Mouse (Mus musculus) limb, embryonic 12.5 days (tissue): ENCODE results near the gene Pam. TPM values are rescaled to one million over a fixed set of nuclear protein-coding genes. Genes with fewer than 3 reads are reported as not detected.

ENCODE experiments used
- ATAC-seq: fragments of 200-750 bp; cut with Nextera tagmentation; 2 replicates; pipeline ENCODE4 v1.8.0; 2017; ENCODE audit warnings: low read depth, moderate TSS enrichment; ENCODE audit not compliant: insufficient number of reproducible peaks, insufficient read depth, low FRiP score, low TSS enrichment
- H3K27ac ChIP-seq: fragments of 300-500 bp; sonication (generic); 2 replicates; pipeline ENCODE4 v1.5.1; 2016; ENCODE audit warnings: mild to moderate bottlenecking, moderate library complexity
- H3K27me3 ChIP-seq: fragments of 300-500 bp; sonication (generic); 2 replicates; pipeline ENCODE4 v1.6.1; 2016; ENCODE audit warnings: mild to moderate bottlenecking, moderate library complexity
- H3K36me3 ChIP-seq: fragments of 300-500 bp; sonication (generic); 2 replicates; pipeline ENCODE4 v1.6.1; 2016; ENCODE audit warnings: mild to moderate bottlenecking, moderate library complexity
- H3K4me1 ChIP-seq: fragments of 300-500 bp; sonication (generic); replicated peaks from 2 replicates; pipeline ENCODE4 v1.6.1; 2016
- H3K4me2 ChIP-seq: fragments of 300-500 bp; sonication (generic); 2 replicates; pipeline ENCODE4 v1.6.1; 2016; ENCODE audit warnings: mild to moderate bottlenecking, moderate library complexity
- H3K4me3 ChIP-seq: fragments of 300-500 bp; sonication (generic); replicated peaks from 2 replicates; pipeline ENCODE4 v1.5.1; 2016; ENCODE audit warnings: mild to moderate bottlenecking
- H3K9ac ChIP-seq: fragments of 300-500 bp; sonication (generic); replicated peaks from 2 replicates; pipeline ENCODE4 v1.6.1; 2016; ENCODE audit warnings: mild to moderate bottlenecking, moderate library complexity
- H3K9me3 ChIP-seq: fragments of 300-500 bp; sonication (generic); 2 replicates; pipeline ENCODE4 v1.6.1; 2016; ENCODE audit warnings: mild to moderate bottlenecking, moderate library complexity
- WGBS: fragments of 180-500 bp; shearing (Covaris S2); methylation state at CpG from one replicate; pipeline ENCODE4 v1.1.7; 2016; 5-methylcytosine and 5-hydroxymethylcytosine counted together
- polyA plus RNA-seq: library from polyadenylated mRNA; unstranded; fragments of >200 nt; fragmentation: Nextera tagmentation; extraction: Ambion mirVana; gene quantifications from 2 replicates; pipeline ENCODE4 v1.2.1, GENCODE M21; 2016

Pam gene
- polyA plus RNA-seq, 1 experiment from 2014 or later = 33.0 TPM

DNA sequence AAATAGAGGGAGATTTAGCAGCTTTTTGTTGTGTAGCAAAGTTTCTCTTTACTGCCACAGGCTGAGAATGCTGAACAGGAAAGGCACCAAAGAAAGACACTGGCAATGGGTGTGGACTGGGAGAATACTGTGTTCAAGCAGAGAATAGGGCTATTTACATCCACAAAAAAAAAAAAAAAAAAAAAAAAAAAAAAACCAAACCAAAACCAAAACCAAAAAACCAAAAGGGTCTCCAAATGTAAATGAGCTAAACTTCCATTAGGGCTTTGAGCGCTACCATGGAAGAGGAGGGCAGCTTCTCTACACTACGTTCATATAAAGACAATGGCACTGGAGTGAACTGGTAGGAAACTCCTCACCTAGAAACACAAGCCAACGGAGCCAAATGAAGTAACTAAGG, 274.2 kb downstream of the Pam start:
- WGBS = 91% methylated on average over 3 of the region's 3 CpGs
- no peaks in the 10 kb centered on the region for H3K9me3 ChIP-seq
- no peak overlapping the region for H3K9ac ChIP-seq
- no peaks in the 10 kb centered on the region for H3K4me1 ChIP-seq
- H3K36me3 ChIP-seq = no peaks in the 10 kb centered on the region
- no peak for ATAC-seq
- no peaks in the 10 kb centered on the region for H3K27me3 ChIP-seq
- no peak overlapping the region for H3K4me3 ChIP-seq
- H3K27ac ChIP-seq = no peak overlapping the region
- H3K4me2 ChIP-seq = no peak overlapping the region

DNA sequence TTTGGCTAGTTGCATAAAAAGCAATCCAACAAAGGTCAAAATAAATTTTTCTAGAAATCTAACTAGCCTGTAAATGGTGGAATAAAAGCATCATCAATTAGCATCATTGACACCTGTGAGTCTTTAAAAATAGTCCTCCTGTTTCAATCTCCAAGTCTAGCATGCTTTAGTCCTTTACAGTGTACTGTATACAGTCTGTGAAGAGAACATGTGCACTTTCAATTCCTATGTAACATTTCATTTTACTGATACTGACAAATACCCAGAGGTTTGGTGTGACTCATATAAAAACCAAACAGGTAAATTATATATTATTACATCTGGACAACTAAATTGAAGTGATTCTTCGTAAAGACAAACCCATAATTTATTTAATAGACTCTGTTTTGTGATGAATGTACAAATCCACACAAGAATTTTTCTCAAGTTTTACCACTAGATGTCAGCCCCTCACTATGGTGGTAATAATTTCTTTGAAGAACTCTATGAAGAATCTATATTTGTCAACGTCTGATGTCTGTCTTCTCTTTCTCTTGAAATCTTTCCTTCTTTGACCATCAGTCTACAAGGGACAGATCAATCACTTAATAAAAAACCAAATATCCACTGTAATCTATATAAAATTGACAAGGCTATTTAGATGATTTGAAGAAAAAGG, 286.1 kb downstream of the Pam start:
- ATAC-seq = no peak
- H3K9ac ChIP-seq = no peak overlapping the region
- no peaks in the 10 kb centered on the region for H3K36me3 ChIP-seq
- H3K27me3 ChIP-seq = no peaks in the 10 kb centered on the region
- H3K4me3 ChIP-seq = no peak overlapping the region
- no peak overlapping the region for H3K4me2 ChIP-seq
- H3K9me3 ChIP-seq = no peaks in the 10 kb centered on the region
- no peaks in the 10 kb centered on the region for H3K4me1 ChIP-seq
- no peak overlapping the region for H3K27ac ChIP-seq
- WGBS = 47% methylated on average over 2 of the region's 2 CpGs

DNA sequence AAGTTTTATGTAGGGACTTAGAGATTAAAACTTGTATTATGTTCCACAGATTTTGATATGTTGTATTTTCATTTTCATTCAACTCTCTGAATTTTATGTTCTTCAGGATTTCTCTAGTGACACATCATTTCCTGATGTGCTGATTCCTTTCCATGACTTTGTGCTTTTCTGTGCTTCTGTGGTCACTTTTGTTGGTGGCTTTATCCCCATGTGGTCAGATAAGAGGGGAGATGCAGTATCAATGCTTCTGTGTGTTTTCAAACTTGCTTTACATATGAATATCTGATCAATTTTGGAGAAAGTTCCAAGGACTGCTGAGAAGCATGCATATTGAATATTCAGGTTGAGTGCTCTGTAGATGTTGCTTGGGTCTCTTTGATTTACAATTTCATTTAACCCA, 290.9 kb downstream of the Pam start:
- Histone ChIP-seq H3K27me3 (no peaks in the 10 kb centered on the region), H3K4me3 (no peak overlapping the region), H3K4me2 (no peak overlapping the region), H3K4me1 (no peaks in the 10 kb centered on the region), H3K36me3 (no peaks in the 10 kb centered on the region), H3K27ac (no peak overlapping the region), H3K9ac (no peak overlapping the region), H3K9me3 (peaks cover 6% of the 10 kb centered on the region; the same call in 1 of the 2 replicates)
- no peak for ATAC-seq

DNA sequence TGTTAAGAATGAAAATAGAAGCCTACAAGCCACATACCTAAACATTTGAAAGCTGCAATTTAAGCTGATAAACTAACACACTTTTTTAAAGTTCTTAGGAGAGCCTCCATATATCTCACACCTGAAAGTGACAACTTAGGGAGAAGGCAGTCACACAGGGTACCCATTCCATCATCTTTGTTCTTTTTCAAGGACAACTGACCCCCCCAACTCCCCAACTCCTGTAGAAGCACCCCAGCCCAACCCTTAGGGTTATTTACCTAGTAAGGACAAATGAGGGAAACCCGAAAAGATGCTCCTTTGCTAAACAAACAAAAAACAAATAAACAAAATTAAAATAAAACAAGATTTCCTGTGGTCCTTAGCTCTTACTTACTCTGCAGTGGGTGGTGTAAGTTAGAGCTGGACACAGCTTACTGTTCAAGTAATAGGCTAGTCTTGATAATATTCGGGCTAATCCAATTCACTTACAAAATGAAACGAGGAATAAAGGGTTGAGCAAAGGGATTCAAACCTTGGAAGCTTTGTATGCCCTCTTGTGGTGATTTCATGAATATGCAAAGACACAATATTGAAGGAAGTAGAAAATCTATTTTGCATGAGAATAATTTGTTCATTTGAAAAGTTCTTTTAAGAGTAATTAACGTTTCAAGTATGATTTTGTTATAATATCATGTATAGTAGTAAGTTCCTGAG, 293.1 kb downstream of the Pam start:
- Histone ChIP-seq H3K9me3 (peaks cover 6% of the 10 kb centered on the region; the same call in 1 of the 2 replicates), H3K4me2 (no peak overlapping the region), H3K9ac (no peak overlapping the region), H3K27me3 (no peaks in the 10 kb centered on the region), H3K36me3 (no peaks in the 10 kb centered on the region), H3K27ac (no peak overlapping the region), H3K4me1 (no peaks in the 10 kb centered on the region), H3K4me3 (no peak overlapping the region)
- no peak for ATAC-seq
- WGBS = 57% methylated on average over 4 of the region's 4 CpGs

DNA sequence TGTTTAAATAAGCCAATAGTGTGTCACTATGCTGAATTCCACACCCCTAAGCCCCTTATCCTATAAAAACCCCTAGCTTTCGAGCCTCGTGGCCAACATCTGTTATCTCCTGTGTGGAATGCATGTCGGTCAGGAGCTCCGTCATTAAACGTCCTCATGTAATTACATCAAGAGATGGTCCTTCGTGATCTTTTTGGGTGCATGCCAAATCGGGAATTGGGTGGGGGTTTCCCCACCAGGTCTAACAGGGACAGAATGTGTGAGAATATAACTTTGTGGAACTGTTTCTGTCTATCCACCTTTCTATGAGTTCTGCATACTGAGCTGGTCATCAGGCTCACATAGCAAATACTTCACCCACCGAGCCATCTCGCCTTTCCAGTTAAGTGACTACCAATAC, 299.5 kb downstream of the Pam start:
- ATAC-seq = no peak
- 85% methylated on average over 9 of the region's 9 CpGs for WGBS
- Histone ChIP-seq H3K4me2 (no peak overlapping the region), H3K27me3 (no peaks in the 10 kb centered on the region), H3K9me3 (peaks cover 6% of the 10 kb centered on the region; the same call in 1 of the 2 replicates), H3K27ac (no peak overlapping the region), H3K4me3 (no peak overlapping the region), H3K9ac (no peak overlapping the region), H3K4me1 (no peaks in the 10 kb centered on the region), H3K36me3 (no peaks in the 10 kb centered on the region)

DNA sequence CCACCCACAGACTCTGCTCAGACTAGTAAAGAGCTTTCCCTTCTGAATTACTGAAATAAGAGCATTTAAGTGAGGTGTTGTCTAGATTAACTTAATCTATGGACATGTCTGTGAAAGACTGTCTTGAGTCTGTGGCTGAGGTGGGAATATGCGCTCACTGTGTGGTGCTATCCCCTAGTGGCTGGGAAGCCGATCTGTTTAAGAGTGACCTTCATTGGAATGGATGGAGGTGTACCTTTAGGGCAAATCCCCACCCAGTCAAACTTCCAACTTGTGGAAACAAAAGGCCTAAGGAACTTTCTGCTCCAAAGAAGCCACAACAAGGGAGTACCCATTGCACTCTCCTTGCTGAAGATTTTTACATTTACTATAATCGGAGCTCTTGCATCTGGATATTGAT, 301.3 kb downstream of the Pam start:
- no peaks in the 10 kb centered on the region for H3K36me3 ChIP-seq
- H3K4me3 ChIP-seq = no peak overlapping the region
- no peaks in the 10 kb centered on the region for H3K4me1 ChIP-seq
- no peak overlapping the region for H3K9ac ChIP-seq
- WGBS = 87% methylated on average over 3 of the region's 3 CpGs
- H3K9me3 ChIP-seq = no peaks in the 10 kb centered on the region
- no peak overlapping the region for H3K27ac ChIP-seq
- no peak overlapping the region for H3K4me2 ChIP-seq
- no peak for ATAC-seq
- no peaks in the 10 kb centered on the region for H3K27me3 ChIP-seq

DNA sequence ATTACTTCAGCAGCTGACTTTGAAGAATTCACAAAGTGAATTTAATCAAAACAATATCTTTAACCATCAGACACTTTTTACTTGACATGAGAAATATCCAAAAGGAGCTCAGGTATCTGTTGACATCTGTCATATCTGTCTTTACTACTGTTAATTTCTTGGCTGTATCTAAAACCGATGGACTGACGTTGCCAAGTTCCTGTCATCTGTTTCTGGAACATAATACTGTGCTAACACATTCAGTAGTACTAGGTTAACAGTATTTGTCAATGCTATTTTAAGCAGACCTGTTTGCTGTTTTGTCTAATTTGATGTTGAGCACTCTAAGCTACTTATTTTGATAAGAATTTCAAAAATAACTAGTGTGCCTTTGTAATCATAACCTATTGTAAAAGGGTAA, 307.0 kb downstream of the Pam start:
- H3K4me3 ChIP-seq = no peak overlapping the region
- no peak for ATAC-seq
- H3K9ac ChIP-seq = no peak overlapping the region
- WGBS = 89% methylated on average over 2 of the region's 2 CpGs
- H3K9me3 ChIP-seq = no peaks in the 10 kb centered on the region
- H3K27ac ChIP-seq = no peak overlapping the region
- 0 out of 2 replicates have a peak, but pooled peaks cover 4% of the 10 kb centered on the region for H3K36me3 ChIP-seq
- no peaks in the 10 kb centered on the region for H3K4me1 ChIP-seq
- no peak overlapping the region for H3K4me2 ChIP-seq
- no peaks in the 10 kb centered on the region for H3K27me3 ChIP-seq

DNA sequence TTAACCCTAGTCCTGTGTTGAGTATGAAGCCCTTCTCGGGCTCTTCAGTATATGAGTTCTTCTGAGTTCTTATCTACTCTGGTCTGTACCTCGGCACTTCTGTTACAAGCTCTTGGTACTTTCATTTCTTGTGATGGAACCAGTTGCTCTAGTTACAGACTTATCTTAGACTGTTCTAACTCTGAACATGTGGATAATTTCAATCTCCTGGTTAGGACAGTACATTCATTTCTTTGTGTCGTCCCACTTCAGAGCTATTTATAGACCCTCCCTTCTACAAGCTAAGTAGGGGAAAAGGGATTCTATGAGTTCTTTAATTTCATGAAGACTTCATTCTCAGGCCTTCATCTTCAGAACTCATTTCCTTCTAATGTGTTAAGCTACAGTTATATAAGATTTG, 307.8 kb downstream of the Pam start:
- H3K4me3 ChIP-seq = no peak overlapping the region
- no peak for ATAC-seq
- H3K36me3 ChIP-seq = 0 out of 2 replicates have a peak, but pooled peaks cover 4% of the 10 kb centered on the region
- 90% methylated on average over 3 of the region's 3 CpGs for WGBS
- no peak overlapping the region for H3K9ac ChIP-seq
- no peaks in the 10 kb centered on the region for H3K4me1 ChIP-seq
- no peaks in the 10 kb centered on the region for H3K9me3 ChIP-seq
- no peak overlapping the region for H3K4me2 ChIP-seq
- H3K27ac ChIP-seq = no peak overlapping the region
- no peaks in the 10 kb centered on the region for H3K27me3 ChIP-seq

DNA sequence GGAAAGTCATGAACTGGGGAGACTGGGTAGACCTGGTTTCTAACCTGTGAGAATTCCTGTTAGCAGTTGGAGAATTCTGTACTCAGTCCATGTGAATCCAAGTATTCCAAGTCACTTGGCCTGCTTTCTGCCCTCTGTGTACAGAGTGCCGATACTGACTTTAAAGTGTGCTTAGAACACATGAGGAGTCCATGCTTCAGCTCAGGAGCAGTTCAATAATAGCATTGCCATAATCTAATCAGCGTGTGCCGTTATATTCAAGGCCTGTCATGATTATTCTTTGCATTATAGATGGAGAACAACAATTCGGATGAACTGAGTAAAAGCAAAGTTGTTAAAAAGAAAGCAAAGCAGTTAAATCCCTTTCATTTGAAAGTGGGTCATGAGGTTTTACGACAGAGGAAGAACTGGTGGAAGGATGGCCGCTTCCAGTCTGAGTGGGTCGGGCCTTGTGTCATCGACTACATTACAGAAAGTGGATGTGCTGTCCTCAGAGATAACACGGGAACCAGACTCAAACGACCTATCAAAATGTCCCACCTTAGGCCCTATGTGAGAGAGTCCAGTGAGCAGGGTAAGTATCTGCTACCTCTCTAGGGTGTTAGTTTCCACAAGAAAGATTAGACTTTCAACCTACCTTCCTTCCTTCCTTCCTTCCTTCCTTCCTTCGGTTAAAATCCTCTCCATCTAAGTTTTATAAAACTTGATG, 309.6 kb downstream of the Pam start:
- no peak overlapping the region for H3K4me2 ChIP-seq
- ATAC-seq = no peak
- no peak overlapping the region for H3K9ac ChIP-seq
- no peak overlapping the region for H3K4me3 ChIP-seq
- WGBS = 89% methylated on average over 11 of the region's 11 CpGs
- H3K27ac ChIP-seq = no peak overlapping the region
- H3K9me3 ChIP-seq = no peaks in the 10 kb centered on the region
- 0 out of 2 replicates have a peak, but pooled peaks cover 4% of the 10 kb centered on the region for H3K36me3 ChIP-seq
- H3K4me1 ChIP-seq = no peaks in the 10 kb centered on the region
- H3K27me3 ChIP-seq = no peaks in the 10 kb centered on the region

DNA sequence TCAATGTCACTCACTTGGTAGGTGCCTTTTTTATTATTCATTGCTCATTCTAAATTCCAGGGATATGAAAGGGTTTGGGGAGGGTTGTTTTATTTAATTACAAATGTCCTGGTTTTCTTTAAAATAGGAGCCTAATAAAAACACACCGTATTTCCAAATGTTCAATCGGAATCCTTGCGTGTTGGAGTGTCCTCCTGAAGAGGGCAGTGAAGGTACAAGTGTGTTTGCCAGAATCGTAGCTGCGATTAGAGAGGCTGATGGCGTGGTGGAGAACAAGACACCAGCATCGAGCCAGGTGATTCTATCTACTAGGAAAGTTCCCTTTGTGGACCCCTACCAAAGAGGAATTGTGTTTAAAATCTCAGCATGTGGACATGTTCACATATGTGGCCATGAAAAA, 310.5 kb downstream of the Pam start:
- H3K4me1 ChIP-seq = no peaks in the 10 kb centered on the region
- no peak overlapping the region for H3K27ac ChIP-seq
- H3K27me3 ChIP-seq = no peaks in the 10 kb centered on the region
- no peak overlapping the region for H3K9ac ChIP-seq
- H3K36me3 ChIP-seq = 0 out of 2 replicates have a peak, but pooled peaks cover 4% of the 10 kb centered on the region
- H3K4me3 ChIP-seq = no peak overlapping the region
- no peaks in the 10 kb centered on the region for H3K9me3 ChIP-seq
- no peak for ATAC-seq
- 79% methylated on average over 7 of the region's 7 CpGs for WGBS
- no peak overlapping the region for H3K4me2 ChIP-seq

DNA sequence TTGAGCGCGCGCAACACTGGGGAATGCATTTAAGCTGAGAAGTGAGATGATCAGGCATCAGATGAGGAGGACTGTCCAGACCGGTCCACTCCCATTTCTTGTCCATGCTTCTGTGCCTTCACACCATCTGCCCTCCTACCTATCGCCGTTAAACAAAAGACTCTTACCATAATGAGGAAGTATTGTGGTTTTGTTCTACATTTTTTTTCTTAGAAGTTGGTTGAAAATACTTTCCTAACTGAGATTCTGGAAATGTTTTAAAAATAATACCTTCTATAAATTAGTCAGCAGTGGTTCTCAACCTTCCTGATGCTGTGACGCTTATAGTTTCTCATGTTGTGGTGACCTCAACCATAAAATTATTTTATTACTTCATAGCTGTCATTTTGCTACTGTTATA, 313.8 kb downstream of the Pam start:
- no peak for ATAC-seq
- WGBS = 94% methylated on average over 7 of the region's 7 CpGs
- Histone ChIP-seq H3K27me3 (no peaks in the 10 kb centered on the region), H3K36me3 (peaks cover 6% of the 10 kb centered on the region; the same call in 1 of the 2 replicates), H3K4me1 (no peaks in the 10 kb centered on the region), H3K9me3 (no peaks in the 10 kb centered on the region), H3K27ac (no peak overlapping the region), H3K9ac (no peak overlapping the region), H3K4me3 (no peak overlapping the region), H3K4me2 (no peak overlapping the region)
